Mouse (Mus musculus): ENCODE data around the gene Tmem232.

DNA sequence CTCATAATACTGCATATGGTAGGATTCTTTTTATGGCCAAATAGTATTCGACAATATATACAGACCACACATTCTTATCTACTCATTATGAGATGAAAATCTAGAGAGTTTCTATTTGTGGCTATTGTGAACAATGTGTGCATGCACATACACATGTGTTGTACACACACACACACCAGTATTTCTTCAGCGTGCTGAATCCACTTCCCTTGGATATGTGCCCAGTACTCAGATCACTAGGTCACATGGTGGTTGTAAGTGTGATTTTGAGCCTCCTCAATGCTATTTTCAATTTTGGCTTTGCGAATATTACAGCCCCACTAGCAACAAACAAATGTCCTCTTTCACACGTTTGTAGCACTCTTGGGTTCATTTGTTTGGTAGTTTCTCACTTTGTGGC, 200.6 kb downstream of the Tmem232 start:
- no peak for TF ChIP-seq CTCF (IDR thresholded peaks at IDR 0.05; ENCODE audit: extremely low read depth, insufficient read depth, insufficient read length, insufficient replicate concordance)
- TF ChIP-seq POLR2A (IDR thresholded peaks at IDR 0.05; ENCODE audit: low read depth, low read length) = no peak
